Mouse (Mus musculus): ENCODE measurements around the gene E130114P18Rik.
A peak's percentile ranks its signal among the peaks of the same experiment; 100 is the strongest.

E130114P18Rik gene

DNA sequence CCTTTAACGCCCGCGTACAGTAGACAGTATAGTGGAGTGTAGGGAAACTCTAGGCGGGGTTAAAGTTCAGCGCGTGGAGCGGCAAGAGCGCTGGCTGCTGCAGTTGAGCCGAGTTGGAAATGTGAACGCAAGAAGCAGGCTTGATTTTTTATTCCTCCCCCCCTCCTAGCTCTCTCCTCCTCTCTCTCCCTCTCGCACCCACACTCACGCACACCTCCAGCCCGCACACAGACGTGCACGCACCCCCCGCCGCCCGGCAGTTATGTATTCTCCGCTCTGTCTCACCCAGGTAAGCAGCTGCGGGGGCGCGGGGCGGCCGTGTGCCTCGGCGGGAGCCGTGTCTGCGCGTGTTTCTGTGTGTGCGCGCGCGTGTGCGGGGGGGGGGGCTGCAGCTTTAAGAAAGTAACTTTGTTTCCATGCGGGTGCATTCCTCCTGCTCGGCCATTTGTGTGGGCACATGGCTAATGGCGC is at the start of gene E130114P18Rik:
TSS of gene E130114P18Rik (minus strand) at position 373 of the 471 bp plus-strand sequence.
- DNase-seq (ENCODE audit: extremely low spot score, low spot score) = peak; percentile 70

DNA sequence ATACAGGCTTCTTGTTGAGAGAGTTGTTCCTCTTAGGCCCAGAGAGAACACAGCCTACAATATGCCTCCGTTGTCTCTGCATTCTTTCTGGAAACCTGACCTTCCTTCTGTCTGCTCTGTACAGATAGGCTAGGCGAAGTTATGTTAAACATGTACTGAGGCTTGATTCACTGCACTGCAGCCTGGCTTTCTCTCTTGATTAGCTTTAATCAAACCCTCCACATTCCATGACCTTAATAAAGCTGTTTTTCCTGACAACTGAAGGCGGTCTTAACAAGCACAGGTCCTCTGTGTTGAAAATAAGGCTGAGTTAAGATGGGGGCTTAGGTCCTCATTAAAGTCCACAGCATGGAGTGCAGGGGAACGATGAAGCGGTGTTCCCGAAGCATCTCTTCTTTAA is 49.2 kb upstream of the E130114P18Rik start:
- DNase-seq (ENCODE audit: extremely low spot score, low spot score) = no peak

DNA sequence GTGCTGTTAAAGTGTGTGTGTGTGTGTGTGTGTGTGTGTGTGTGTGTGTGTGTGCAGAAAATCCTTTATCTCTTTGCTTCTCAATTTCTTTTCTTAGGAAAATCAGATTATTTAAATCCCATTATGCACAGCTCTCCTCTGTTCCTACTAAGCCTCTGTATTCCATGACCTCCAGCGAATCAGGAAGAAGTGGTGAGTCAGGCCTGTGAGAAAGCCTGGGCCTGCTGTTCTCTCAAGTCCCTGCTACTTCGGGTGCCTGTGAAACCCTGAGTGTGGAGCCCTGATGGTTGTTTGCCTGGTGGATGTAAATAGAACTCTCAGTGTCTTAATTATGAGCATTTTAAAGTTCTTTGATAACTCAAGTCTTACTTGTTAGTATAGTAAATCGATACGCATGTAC is 48.0 kb upstream of the E130114P18Rik start:
- DNase-seq (ENCODE audit: extremely low spot score, low spot score) = no peak

DNA sequence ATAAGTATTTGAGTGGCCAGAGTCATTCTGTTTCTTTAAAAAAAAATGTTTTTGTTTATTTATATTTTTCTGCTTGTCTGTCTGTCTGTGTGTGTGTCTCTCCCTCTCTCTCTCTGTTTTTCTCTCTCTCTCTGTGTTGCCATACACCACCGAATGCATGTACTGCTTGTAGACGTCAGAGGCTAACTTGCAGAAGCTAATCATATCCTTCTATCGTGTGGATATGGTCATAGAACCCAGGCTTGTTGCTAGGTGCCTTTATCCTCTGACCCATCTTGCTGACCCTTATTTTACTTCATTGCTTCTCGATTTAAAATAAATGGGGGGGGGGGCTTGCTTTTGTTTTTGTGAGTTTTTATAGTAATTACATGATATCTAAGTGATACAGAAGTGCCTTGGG is 47.6 kb upstream of the E130114P18Rik start:
- DNase-seq (ENCODE audit: extremely low spot score, low spot score) = no peak

DNA sequence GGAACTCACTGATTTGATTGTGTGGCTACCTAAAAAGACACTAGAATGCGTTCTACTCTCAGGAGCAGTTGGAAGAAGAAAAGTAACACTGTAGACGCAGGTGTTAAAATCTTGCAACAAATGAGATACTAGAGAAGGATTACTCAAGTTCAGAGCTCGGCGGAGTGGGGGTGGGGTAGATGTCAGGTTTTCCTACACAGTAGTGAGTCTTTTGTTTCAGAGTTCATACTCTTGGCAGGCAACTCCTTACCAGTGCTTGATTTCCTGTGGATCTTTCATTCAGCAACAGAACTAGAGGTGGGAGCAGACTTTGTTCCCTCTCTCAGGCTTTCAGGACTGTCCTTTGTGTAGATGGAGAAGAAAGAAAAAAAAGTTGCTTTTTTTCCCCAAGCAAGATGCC is 46.6 kb upstream of the E130114P18Rik start:
- DNase-seq (ENCODE audit: extremely low spot score, low spot score) = no peak

DNA sequence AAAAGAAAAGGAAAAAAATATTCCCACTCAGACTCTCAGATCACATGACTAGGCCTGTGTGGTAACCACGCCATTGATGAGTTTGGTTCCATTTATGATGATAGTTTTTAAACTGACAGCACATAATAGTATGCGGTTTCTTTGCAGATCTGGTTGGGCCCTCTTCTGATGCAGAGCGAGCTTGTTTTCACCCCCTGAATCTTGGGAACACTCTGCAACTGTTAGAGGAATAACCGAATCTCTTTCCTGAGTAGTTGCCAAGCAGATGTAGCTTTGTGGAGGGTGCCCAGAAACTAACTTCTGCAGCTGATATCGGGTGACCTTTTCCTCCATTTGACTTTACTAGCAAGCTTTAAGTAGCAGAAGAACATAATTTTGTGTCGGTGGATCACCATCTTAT is 45.6 kb upstream of the E130114P18Rik start:
- no peak for DNase-seq (ENCODE audit: extremely low spot score, low spot score)

DNA sequence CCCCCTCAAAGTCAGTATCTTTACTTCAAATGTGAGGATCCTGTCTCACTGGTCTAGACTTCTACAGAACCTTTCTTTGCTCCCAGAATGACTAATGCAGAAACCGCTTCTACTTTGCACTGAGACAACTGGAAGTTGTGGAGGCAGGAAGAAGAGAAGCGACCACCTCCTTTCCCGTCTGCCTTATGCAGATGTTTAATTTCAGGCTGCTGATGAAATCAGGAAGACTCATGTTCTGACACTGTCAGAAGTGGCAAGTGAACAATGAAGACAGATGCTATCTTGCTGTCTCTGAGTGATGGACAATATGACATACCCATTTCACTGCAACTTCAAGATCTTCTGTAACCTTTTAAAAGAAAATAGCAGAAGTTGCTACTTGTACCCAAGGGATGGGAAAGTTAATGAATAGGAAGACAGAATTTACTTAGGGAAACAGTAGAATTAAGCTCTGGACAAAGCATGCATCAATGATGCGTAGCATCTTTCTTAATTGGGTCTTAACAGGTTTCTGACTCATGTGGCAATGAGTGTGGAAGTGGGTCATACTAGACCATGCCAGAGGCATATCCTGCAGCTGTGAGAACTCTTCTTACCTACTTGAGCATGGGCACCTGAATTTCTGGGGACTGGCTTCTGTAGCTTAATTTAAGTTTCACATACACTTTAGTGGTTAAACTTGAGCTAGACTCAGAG is 43.8 kb upstream of the E130114P18Rik start:
- DNase-seq (ENCODE audit: extremely low spot score, low spot score) = no peak

DNA sequence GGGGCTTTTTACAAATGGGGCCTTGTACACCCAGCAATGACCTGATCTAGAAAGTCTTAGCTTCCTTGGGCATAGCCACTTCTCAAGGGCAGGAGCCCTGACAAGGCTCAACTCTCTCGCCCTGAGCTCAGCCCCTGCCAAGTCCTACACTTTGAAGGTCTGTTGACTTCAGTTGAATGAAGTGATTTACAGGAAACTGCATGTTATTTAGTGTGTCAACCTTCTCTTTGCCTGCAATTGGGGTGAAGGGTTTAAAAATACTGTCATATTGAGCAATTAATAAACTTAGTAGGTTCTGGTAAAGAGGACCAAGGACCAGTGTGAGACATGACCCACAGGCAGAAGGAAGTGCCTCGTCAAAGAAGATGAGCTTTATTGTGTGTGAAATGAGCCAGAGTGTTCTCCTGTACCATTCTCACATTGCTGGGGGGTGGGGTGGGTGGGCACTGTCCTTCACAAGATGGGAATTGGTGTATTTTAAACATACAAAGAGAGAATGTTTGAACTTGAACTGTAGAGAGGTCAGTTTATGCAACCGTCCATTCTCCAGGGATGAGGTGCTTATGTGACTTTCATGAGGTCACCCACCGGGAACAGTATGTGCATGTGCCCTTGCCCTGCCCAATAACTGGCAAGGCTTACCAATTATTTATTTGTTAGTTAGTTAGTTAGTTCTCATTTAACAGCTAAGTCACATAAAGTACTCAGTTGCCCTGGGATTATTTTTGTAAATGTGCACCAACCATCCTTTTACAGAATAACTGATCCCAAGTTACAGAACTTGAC is 42.8 kb upstream of the E130114P18Rik start:
- no peak for DNase-seq (ENCODE audit: extremely low spot score, low spot score)

DNA sequence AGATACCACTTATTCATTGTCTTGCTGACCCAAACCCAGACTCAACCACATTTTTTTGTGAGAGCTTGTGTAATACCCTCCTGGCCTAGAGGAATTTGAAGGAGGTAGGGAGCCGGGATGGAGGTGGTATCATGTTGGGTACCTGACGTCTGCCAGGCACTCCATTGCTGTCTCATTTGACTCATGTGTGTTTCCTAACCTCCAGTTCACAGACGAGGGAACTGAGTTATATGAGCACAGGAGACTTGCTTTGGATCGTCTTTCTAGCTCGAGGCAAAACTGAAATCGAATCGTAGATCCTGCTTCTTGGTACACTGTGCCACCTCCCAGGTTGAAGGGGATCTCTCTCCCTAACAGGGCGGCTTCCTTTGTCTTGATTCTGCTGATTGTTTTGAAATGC is 41.2 kb upstream of the E130114P18Rik start:
- no peak for DNase-seq (ENCODE audit: extremely low spot score, low spot score)

DNA sequence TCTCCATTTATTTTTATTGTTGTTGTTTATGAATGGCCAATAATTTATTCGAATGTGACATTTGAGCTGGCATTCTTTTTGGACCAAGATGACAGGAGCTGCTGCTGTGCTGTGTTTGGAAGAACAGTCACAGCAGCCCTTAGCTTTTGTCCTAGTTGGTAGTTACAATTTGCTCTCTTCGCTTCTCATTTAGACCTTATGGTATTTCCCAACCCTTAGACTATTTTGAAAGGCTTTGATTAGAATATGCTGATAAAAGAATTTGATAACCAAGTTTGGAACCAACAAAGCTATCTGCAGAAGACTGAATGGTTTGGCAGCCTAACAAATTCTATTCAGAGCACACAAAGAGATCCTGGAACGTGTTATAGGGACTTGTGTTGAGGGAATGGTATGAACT is 40.6 kb upstream of the E130114P18Rik start:
- DNase-seq (ENCODE audit: extremely low spot score, low spot score) = no peak

DNA sequence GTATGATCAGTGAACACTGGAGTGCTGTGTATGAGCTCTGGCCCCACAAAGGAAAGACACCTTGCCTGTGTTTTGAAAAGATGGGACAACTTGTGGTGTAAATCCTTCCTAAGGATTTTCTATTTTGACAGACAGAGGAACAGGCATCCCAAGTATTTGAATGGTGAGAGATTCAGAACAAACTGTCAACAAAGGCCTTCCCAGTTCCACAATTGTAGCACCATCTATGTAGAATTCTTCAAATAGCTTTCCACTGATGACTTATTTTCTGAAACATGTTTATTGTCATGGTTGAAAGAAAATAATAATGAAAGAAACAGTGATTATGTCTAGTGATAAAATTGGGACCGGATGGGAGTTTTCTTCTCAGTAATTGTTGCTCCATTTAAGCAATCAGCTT is 39.9 kb upstream of the E130114P18Rik start:
- no peak for DNase-seq (ENCODE audit: extremely low spot score, low spot score)

DNA sequence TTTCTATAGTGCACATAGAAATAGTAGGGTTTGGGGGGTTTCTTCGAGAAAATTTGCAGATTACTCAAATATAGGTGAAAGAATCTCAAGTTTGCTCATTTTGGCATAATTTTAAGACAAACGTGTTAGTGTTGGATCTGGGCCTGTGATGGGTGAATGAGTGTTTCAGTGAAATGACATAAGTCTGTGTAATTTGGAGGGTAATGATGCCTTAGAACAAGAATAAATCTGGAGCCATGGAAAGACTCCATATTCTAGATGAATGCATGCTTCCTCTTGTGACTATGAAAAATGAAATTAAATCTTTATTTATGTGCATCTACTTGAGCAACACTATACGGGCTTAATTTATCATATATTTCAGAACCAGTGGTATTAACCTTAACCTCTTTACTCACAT is 38.9 kb upstream of the E130114P18Rik start:
- no peak for DNase-seq (ENCODE audit: extremely low spot score, low spot score)

DNA sequence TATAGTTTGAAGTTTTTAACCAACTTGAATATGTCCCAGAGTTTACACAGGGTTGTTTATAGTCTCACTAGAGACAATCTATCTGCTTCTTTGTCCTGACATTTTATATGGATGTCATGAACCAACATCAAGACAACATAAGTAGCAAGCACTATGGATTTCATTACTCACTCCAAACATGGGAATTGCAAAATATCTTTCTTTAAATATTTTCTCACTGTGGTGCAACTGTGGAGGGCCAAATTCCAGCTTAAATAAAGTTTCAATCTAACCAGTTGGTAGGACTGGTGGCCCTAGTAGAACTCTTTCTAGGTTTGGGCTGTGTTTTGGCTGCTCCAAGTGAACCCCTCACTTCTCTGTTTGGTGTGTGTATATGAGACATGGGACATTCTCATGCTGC is 38.1 kb upstream of the E130114P18Rik start:
- no peak for DNase-seq (ENCODE audit: extremely low spot score, low spot score)

DNA sequence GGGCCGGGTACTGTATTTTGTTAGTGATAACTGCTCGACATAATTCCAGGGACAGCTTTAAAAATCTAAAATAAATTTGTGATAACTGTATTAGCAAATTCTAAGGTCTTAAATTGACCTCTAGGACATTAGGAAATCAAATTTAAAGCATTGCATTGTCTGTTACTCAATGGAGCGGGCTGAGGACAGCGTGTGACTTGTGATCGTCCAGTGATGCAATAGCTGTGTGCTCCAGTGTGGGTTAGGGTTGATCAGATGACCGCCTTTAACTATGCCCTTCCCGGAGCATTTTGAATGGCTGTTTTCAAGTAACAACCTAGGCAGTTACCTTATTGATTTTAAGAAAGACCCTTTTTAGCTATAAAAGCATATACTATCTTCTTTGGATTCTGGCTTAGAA is 36.6 kb upstream of the E130114P18Rik start:
- DNase-seq (ENCODE audit: extremely low spot score, low spot score) = no peak

DNA sequence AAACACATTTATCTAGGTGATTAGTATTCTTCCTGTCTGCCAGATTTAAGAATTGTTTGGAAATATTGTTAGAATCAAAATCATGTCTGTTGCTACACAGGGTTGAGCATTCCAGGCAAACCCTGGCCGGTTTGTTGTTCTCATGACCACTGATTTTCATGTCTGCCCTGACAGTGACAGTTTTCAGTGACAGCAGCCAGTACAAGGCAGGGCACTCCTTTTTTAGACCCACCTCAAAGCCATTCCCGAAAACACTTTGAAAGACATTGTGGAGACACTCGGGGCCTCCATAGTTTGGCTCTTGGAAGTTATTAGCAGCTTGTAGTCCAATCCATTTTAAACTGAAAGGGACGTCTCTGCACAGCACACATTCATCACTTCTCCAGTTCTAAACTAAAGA is 36.1 kb upstream of the E130114P18Rik start:
- DNase-seq (ENCODE audit: extremely low spot score, low spot score) = no peak

DNA sequence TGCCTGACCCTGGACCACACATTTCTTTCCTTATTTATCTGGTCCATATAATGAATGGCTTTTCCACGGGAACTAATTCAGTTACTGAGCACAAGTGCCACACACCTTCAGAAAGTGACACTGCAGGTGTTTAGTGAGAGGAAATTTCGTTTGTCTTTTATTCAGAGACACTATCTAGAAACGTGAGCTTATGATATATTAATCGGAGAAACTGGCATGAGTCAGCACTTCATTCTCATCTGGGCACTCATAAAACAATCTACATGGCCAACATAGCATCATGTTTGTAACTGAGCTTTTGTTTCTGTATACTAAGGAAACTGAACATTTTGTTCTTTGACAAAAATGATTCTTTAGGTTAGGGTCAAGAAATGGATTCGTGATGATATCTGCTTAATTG is 35.2 kb upstream of the E130114P18Rik start:
- no peak for DNase-seq (ENCODE audit: extremely low spot score, low spot score)

DNA sequence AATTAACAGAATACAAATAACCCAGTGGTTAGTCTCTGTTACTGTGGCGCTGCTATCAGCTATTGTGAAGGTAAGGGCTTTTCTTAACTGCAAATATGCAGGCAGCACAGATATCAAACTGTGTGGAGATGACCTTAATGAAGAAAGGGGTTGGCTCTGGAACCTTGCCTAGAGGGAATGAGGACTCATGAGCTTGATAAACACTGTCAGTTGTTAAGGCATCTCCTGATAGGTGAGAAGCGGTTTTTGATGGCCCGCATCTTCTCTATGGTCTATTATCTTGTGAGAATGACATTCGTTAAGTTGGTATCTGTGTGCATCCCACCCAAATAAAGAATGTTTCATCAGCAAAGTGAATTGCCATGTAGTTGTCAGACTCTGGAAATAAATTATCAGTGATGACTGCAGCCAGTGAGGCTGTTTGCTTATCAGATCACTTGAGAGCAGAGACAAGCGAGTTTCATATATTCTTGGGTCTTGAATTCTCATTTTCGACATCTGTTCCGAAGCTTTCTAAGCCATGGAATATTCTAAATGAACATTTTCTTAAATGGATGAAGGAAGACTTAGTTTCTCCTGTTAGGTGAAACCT is 32.6 kb upstream of the E130114P18Rik start:
- DNase-seq (ENCODE audit: extremely low spot score, low spot score) = no peak

DNA sequence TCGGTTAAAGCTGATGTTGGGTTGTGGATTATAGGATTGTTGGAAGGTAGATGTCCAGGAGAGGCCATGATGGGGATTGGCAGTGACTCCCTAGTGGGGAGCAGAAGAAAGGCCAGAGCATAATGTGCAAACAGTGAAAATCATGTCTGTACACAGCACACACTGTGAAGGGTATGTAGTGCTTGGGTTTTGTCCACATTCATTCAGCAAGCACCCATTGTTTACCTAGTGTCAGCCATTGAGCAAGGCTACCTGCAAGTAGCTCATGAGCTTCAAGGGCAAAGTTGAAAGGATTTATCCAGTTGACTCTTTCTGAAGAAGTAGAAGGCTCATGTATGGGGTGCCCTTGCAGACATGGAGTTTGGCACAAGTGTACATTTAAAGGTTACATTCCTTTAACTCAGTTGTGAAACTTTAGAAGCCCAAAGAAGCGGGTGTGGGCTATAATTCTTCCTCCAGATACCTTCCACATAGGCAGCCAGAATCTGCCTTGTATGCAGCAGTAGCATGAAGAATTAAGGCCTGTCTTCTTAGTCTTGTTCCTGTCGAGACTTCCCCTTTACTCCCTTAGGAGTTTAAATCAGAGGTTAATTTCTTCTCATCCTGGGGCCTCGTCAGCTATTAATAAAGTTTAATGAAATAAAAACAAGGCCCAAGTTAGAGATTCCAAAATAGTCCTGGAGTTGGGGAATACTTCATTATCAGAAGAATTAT is 31.9 kb upstream of the E130114P18Rik start:
- DNase-seq (ENCODE audit: extremely low spot score, low spot score) = no peak

DNA sequence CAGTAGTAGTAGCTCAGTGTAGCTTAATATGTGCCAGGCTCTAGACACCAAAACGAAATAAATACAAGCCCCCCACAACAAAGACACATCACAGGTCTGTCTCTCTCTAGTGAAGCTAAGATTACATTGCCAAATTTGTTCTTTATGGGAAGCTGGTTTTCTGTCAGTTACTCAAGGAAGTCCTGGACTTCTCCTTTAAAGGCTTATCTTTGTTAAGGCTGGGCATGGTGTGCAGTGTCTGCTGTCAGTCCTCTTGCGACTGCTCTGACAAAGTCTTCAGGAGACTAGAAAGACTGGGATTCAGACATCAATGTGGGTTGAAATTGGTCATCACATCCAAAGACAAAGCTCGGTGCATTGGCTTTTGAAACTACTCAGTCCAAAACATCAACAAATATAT is 31.0 kb upstream of the E130114P18Rik start:
- no peak for DNase-seq (ENCODE audit: extremely low spot score, low spot score)

DNA sequence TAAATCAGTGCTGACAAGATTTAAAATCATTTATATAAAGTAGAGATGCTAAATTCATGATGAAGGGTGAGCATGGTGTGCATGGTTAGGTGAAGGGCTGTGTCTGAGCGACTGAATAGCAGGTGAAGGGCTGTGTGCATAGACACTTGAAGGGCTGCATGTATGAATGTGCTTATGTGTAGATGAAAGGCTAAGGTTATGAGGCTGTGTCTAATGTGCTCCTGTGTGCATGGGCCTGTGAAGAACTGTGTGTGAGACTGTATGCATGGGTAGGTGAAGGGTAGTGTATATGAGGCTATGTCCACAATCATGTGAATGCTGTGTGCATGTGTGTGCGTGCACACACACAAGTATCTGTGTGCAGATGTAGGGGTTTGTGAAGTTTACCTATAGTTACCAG is 29.0 kb upstream of the E130114P18Rik start:
- no peak for DNase-seq (ENCODE audit: extremely low spot score, low spot score)

DNA sequence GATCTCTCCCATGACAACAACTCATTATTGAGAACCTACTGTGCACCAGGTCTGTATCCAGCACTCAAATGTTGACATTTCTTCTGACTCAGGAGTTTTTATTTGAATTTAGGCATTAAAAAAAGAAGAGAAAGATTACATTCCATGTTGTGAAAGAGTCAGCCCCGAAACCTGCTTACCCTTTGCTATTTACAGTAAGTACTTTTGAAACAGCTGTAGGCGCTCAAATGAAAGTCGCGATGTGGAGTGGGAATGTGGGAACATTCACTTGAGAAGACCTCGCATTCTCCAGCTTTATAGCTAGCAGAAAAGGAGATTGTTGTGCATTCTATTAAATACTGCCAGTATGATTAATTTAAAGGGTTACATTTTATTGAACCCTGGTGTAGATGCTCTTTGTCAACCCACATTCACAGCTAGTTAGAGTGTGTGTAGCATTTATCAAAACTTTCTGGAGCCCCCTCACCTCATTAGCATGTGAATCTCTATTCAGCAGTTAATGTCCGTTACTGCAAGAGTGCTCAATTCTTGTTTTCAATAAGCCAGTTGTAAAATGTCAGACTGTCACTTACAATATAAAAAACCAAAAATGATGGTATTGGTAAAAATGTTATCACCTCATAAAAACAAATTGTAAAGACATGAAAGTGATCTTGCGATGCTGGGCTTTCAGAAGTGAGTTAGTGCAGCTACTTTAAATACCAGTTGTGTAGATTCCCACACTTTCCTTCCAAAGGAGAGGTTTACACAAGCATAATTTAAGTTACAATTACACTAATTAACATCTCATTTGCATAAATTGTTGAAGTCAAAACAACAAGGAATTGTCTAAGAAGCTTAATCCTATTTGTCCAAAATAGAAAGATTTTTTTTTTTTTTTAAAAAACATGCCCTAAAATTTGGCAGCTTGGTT is 28.3 kb upstream of the E130114P18Rik start:
- no peak for DNase-seq (ENCODE audit: extremely low spot score, low spot score)

Measured in neural tube, embryonic 10.5 days (tissue).